Mouse (Mus musculus) CH12.LX (cell line): Measurements from ENCODE around the gene Pfdn4. TPM values are rescaled to one million over a fixed set of nuclear protein-coding genes. Genes with fewer than 3 reads are reported as not detected.

Experiments
- DNase-seq: peaks from one replicate; pipeline ENCODE4 v3.0.0-alpha.2; 2013; ENCODE audit errors: extremely low read depth
- H3K27ac ChIP-seq: 2 replicates; pipeline ENCODE4 v1.5.1; 2012; ENCODE audit warnings: low read depth, mild to moderate bottlenecking, control low read depth, moderate library complexity; ENCODE audit not compliant: insufficient read depth
- H3K27me3 ChIP-seq: replicated peaks from 2 replicates; pipeline ENCODE3; 2012; ENCODE audit warnings: inconsistent platforms
- H3K36me3 ChIP-seq, 2 experiments: replicated peaks in 1 of 2; 2 replicates each; pipeline versions ENCODE3 to v1.6.1; 2012; ENCODE audit warnings: inconsistent platforms in 1 of 2, low read length in 1 of 2, mild to moderate bottlenecking in 1 of 2, mixed read lengths in 1 of 2, moderate library complexity in 1 of 2; ENCODE audit not compliant: control insufficient read depth in 1 of 2, insufficient read depth in 1 of 2
- H3K4me1 ChIP-seq, 2 experiments: 2 replicates each; pipeline ENCODE4 v1.6.1; 2012; ENCODE audit warnings: inconsistent platforms in 1 of 2, moderate library complexity in 1 of 2; ENCODE audit not compliant: insufficient read depth in 2 of 2, control insufficient read depth in 1 of 2
- H3K4me2 ChIP-seq: 2 replicates; pipeline ENCODE4 v1.6.1; 2012; ENCODE audit warnings: low read depth, mild to moderate bottlenecking, control low read depth; ENCODE audit not compliant: poor library complexity, insufficient read depth, severe bottlenecking
- H3K4me3 ChIP-seq, 3 experiments: fragments of 150-350 bp in 1 of 3; sonication (generic) in 1 of 3; replicated peaks in 1 of 3; 2 replicates each; pipeline versions ENCODE3 to v1.5.1; 2011 to 2012; ENCODE audit warnings: low read depth in 2 of 3, low read length in 2 of 3, mild to moderate bottlenecking in 2 of 3, moderate library complexity in 2 of 3, control low read depth in 1 of 3, improper control_type of control experiment in 1 of 3, inconsistent platforms in 1 of 3, mixed read lengths in 1 of 3; ENCODE audit not compliant: poor library complexity in 1 of 3
- H3K79me2 ChIP-seq: replicated peaks from 2 replicates; pipeline ENCODE4 v1.6.1; 2012; ENCODE audit warnings: mild to moderate bottlenecking, moderate library complexity; ENCODE audit not compliant: control insufficient read depth, poor library complexity, insufficient read depth, severe bottlenecking; ENCODE audit errors: extremely low read depth
- H3K9ac ChIP-seq: 2 replicates; pipeline ENCODE4 v1.6.1; 2012; ENCODE audit warnings: low read depth, mild to moderate bottlenecking, control low read depth, moderate library complexity; ENCODE audit not compliant: insufficient read depth
- H3K9me3 ChIP-seq: replicated peaks from 2 replicates; pipeline ENCODE3; 2012; ENCODE audit warnings: low read length, inconsistent platforms, mixed read lengths
- CHD1 ChIP-seq: IDR thresholded peaks from 2 replicates; pipeline ENCODE4 v1.6.1; 2012; ENCODE audit warnings: low read depth, low read length, improper control_type of control experiment, inconsistent platforms
- CTCF ChIP-seq, 2 experiments: IDR thresholded peaks in 1 of 2; conservative IDR thresholded peaks in 1 of 2; 2 replicates each; pipeline ENCODE4 v1.5.1; 2011 to 2012; ENCODE audit warnings: low read depth in 2 of 2, low read length in 2 of 2, improper control_type of control experiment in 1 of 2, inconsistent platforms in 1 of 2, mild to moderate bottlenecking in 1 of 2, moderate library complexity in 1 of 2
- ELF1 ChIP-seq: IDR thresholded peaks from 2 replicates; pipeline ENCODE4 v1.6.1; 2014; ENCODE audit warnings: low read depth, mild to moderate bottlenecking, inconsistent platforms, low read length, improper control_type of control experiment
- ETS1 ChIP-seq: conservative IDR thresholded peaks from 2 replicates; pipeline ENCODE4 v1.6.1; 2012; ENCODE audit warnings: low read depth, mild to moderate bottlenecking, inconsistent platforms, low read length, improper control_type of control experiment, moderate library complexity
- HCFC1 ChIP-seq: IDR thresholded peaks from 2 replicates; pipeline ENCODE4 v1.6.1; 2012; ENCODE audit warnings: low read depth, mild to moderate bottlenecking, inconsistent platforms, low read length, improper control_type of control experiment
- JUN ChIP-seq: IDR thresholded peaks from 2 replicates; pipeline ENCODE4 v1.6.1; 2011; ENCODE audit warnings: low read depth, mild to moderate bottlenecking, low read length, improper control_type of control experiment, moderate library complexity; ENCODE audit not compliant: insufficient read depth
- JUND ChIP-seq: conservative IDR thresholded peaks from 2 replicates; pipeline ENCODE4 v1.6.1; 2011; ENCODE audit warnings: low read depth, low read length, improper control_type of control experiment
- KAT2A ChIP-seq: IDR thresholded peaks from 2 replicates; pipeline ENCODE4 v1.6.1; 2012; ENCODE audit warnings: low read length, improper control_type of control experiment, inconsistent platforms; ENCODE audit not compliant: insufficient replicate concordance
- MAFK ChIP-seq: IDR thresholded peaks from 2 replicates; pipeline ENCODE4 v1.6.1; 2011; ENCODE audit warnings: low read length, improper control_type of control experiment; ENCODE audit not compliant: insufficient replicate concordance
- MAZ ChIP-seq: IDR thresholded peaks from 2 replicates; pipeline ENCODE4 v1.6.1; 2012; ENCODE audit warnings: low read depth, mild to moderate bottlenecking, inconsistent platforms, low read length, improper control_type of control experiment, moderate library complexity
- MEF2A ChIP-seq: IDR thresholded peaks from 2 replicates; pipeline ENCODE4 v1.6.1; 2014; ENCODE audit warnings: low read depth, mild to moderate bottlenecking, inconsistent platforms, low read length, improper control_type of control experiment, borderline replicate concordance
- MYC ChIP-seq: IDR thresholded peaks from 2 replicates; pipeline ENCODE4 v1.6.1; 2011; ENCODE audit warnings: low read depth, mild to moderate bottlenecking, improper control_type of control experiment, low read length
- UBTF ChIP-seq: IDR thresholded peaks from 2 replicates; pipeline ENCODE4 v1.6.1; 2012; ENCODE audit warnings: low read depth, mild to moderate bottlenecking, inconsistent platforms, low read length, improper control_type of control experiment, moderate library complexity
- USF2 ChIP-seq: conservative IDR thresholded peaks from 2 replicates; pipeline ENCODE4 v1.6.1; 2011; ENCODE audit warnings: low read depth, low read length, improper control_type of control experiment
- ZMIZ1 ChIP-seq: IDR thresholded peaks from 2 replicates; pipeline ENCODE4 v1.6.1; 2012; ENCODE audit warnings: low read depth, mild to moderate bottlenecking, inconsistent platforms, low read length, improper control_type of control experiment
- dilution Hi-C: fragments of 300-500 bp; cut with MboI; formaldehyde crosslinking; loops from 2 replicates; pipeline ENCODE4 v1.14.3; 2020; ENCODE audit warnings: low sequenced_read_pairs; ENCODE audit not compliant: extremely low pct_unique_long_range_greater_than_20kb, extremely low pct_ligation_motif_present
- in situ Hi-C: fragments of 300-500 bp; cut with MboI; formaldehyde crosslinking; loops from 3 replicates; pipeline ENCODE4 v1.14.3; 2019; ENCODE audit warnings: low sequenced_read_pairs, low pct_ligation_motif_present, low pct_unique_long_range_greater_than_20kb, mixed read lengths
- polyA plus RNA-seq: library from polyadenylated mRNA; unstranded; fragments of >175 nt; gene quantifications from 2 replicates; pipeline ENCODE4 v1.2.1, GENCODE M21; 2012; ENCODE audit warnings: low read depth; ENCODE audit not compliant: insufficient read length
- total RNA-seq, 2 experiments: library from RNA; depleted of rRNA; stranded (reverse); fragments of 300-350 nt in 1 of 2; fragments of >200 nt in 1 of 2; gene quantifications; 2 replicates each; pipeline ENCODE4 v1.2.3; 2012 to 2014

Pfdn4 gene
- total and polyA plus RNA-seq, 3 experiments, result 56.2 to 222 (median 68.8) TPM

GRCm38 (mm10) chr2:170464817-170465216 is 31.4 kb upstream of the Pfdn4 start:
- no peak overlapping the region for H3K4me3 ChIP-seq
- H3K4me1 ChIP-seq, result no peaks in the 10 kb centered on the region; a peak in 1 of 4 replicates
- H3K9ac ChIP-seq, result no peak overlapping the region
- dilution Hi-C loops (no loop called here), in situ Hi-C loops (no loop called here)
- H3K4me2 ChIP-seq, result no peak overlapping the region
- no peaks in the 10 kb centered on the region for H3K9me3 ChIP-seq
- H3K79me2 ChIP-seq, result no peaks in the 10 kb centered on the region
- H3K27me3 ChIP-seq, result peaks cover 54% of the 10 kb centered on the region
- no peak for TF ChIP-seq JUND
- no peak for TF ChIP-seq ELF1
- TF ChIP-seq ZMIZ1, result no peak
- no peak for TF ChIP-seq CTCF (conservative IDR thresholded peaks at IDR 0.05 in 1 of 2, IDR thresholded peaks at IDR 0.05 in 1 of 2; ENCODE audit: low read depth in 2 of 2, low read length in 2 of 2)
- TF ChIP-seq MAZ, result no peak
- TF ChIP-seq KAT2A, result no peak
- TF ChIP-seq ETS1, result no peak
- no peak for TF ChIP-seq HCFC1
- no peak for TF ChIP-seq UBTF
- TF ChIP-seq MYC, result no peak
- TF ChIP-seq USF2, result no peak
- no peak for TF ChIP-seq MEF2A
- no peaks in the 10 kb centered on the region for H3K36me3 ChIP-seq
- DNase-seq, result no peak
- no peak overlapping the region for H3K27ac ChIP-seq

DNA sequence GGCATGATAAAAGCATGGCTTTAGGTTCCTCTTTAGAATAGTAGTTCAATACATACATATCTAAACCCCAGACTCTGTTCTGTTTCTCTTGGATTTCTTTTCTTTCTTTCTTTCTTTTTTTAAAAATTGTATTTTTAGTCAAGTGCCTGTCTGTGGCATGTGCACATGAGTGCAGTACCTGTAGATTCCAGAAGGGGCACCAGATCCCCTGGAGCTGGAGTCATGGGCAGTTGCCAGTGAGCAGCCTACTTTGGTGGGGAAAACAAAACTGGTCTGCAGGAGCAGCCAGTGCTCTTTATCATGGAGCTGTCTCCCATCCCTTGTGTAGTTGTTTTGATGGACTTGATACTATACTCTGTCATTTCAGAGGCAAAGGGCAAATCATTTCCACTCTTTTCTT is 28.2 kb upstream of the Pfdn4 start:
- Histone ChIP-seq H3K79me2 (no peaks in the 10 kb centered on the region), H3K9me3 (no peaks in the 10 kb centered on the region), H3K4me2 (no peak overlapping the region), H3K36me3 (no peaks in the 10 kb centered on the region), H3K4me3 (no peak overlapping the region), H3K4me1 (no peaks in the 10 kb centered on the region; a peak in 1 of 4 replicates), H3K9ac (no peak overlapping the region), H3K27ac (no peak overlapping the region), H3K27me3 (peaks cover 54% of the 10 kb centered on the region)
- dilution Hi-C loops, result no loop called here
- in situ Hi-C loops, result no loop called here
- TF ChIP-seq CTCF (conservative IDR thresholded peaks at IDR 0.05 in 1 of 2, IDR thresholded peaks at IDR 0.05 in 1 of 2; ENCODE audit: low read depth in 2 of 2, low read length in 2 of 2), result peak; percentile 21 to 41; a peak in 2 of 4 replicates
- no peak for TF ChIP-seq MAFK
- DNase-seq, result peak; percentile 20

GRCm38 (mm10) chr2:170469616-170470308 is 26.5 kb upstream of the Pfdn4 start:
- peaks cover 55% of the 10 kb centered on the region for H3K27me3 ChIP-seq
- H3K4me1 ChIP-seq, result no peaks in the 10 kb centered on the region; a peak in 1 of 4 replicates
- H3K36me3 ChIP-seq, result no peaks in the 10 kb centered on the region
- in situ Hi-C loops (no loop called here), dilution Hi-C loops (no loop called here)
- H3K4me2 ChIP-seq, result no peak overlapping the region
- H3K9ac ChIP-seq, result no peak overlapping the region
- H3K27ac ChIP-seq, result no peak overlapping the region
- no peak for TF ChIP-seq JUN
- TF ChIP-seq CHD1, result no peak
- TF ChIP-seq USF2, result no peak
- DNase-seq, result no peak
- peaks cover 4% of the 10 kb centered on the region for H3K9me3 ChIP-seq
- H3K79me2 ChIP-seq, result no peaks in the 10 kb centered on the region
- H3K4me3 ChIP-seq, result no peak overlapping the region
